In the genomic region with DNA sequence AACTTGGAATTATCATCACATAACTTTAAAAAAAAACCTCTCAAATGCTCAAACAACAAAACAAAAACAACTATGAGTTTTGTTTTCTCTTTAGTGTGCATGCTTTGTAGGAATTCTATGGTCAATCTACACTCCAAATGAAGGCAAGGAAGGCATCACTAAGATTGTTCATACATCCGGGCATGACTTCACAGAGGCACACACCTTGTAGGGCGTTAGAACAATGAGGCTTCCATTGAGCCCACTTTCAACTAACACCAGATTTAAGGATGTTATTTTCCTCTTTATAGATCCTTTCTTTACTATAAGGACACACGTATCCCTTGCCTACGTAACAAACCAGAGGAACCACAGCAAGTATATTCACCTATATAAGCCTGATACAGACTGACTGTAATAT, we compare ENCODE assay signal across 22 mouse cellular contexts. TPM values are rescaled to one million over a fixed set of nuclear protein-coding genes. Genes with fewer than 3 reads are reported as not detected.
A peak's percentile ranks its signal among the peaks of the same experiment; 100 is the strongest.
DNase-seq lines count a peak whose midpoint lies in the region; ATAC-seq lines count a peak whose summit lies in the region.
"Had no signal": no experiment of that assay in that cellular context is flagged by ENCODE, and none has a peak within 500 bp of the region (broad histone marks: within the 10 kb centered on the region; RNA-seq: fewer than 3 reads in every experiment).

No protein-coding gene starts in this region.

- H3K9ac ChIP-seq in forebrain, embryonic 11.5 days (ENCODE audit: low read length): no peak overlapping the region
- H3K9ac ChIP-seq in hindbrain, embryonic 13.5 days: no peak overlapping the region
- H3K9ac ChIP-seq in hindbrain, embryonic 11.5 days (ENCODE audit: low read depth, low read length): no peak overlapping the region
- H3K9ac ChIP-seq in liver, embryonic 16.5 days (ENCODE audit: low read depth, low read length): no peak overlapping the region
- H3K9ac ChIP-seq: embryonic facial prominence, embryonic 15.5 days; limb, embryonic 15.5 days had no signal

- no peak overlapping the region for H3K4me2 ChIP-seq in forebrain, embryonic 11.5 days (ENCODE audit: low read depth, low read length, severe bottlenecking)
- 0 out of 2 replicates have a peak overlapping the region, but pooled peaks have one; percentile 84 for H3K4me2 ChIP-seq in hindbrain, embryonic 13.5 days
- no peak overlapping the region for H3K4me2 ChIP-seq in hindbrain, embryonic 11.5 days (replicated peaks; ENCODE audit: low read depth, low read length)
- peak overlapping the region; percentile 88 for H3K4me2 ChIP-seq in liver, embryonic 16.5 days (ENCODE audit: low read depth, low read length)
- H3K4me2 ChIP-seq: embryonic facial prominence, embryonic 15.5 days; limb, embryonic 15.5 days; midbrain, embryonic 11.5 days had no signal

- H3K4me3 ChIP-seq in forebrain, embryonic 11.5 days (ENCODE audit: low read depth, low read length): no peak overlapping the region
- no peak overlapping the region for H3K4me3 ChIP-seq in forebrain, embryonic 10.5 days
- H3K4me3 ChIP-seq in hindbrain, embryonic 13.5 days: no peak overlapping the region
- H3K4me3 ChIP-seq in hindbrain, embryonic 11.5 days (ENCODE audit: low read depth, low read length): no peak overlapping the region
- no peak overlapping the region for H3K4me3 ChIP-seq in liver, embryonic 16.5 days (ENCODE audit: low read depth, low read length)
- H3K4me3 ChIP-seq: embryonic facial prominence, embryonic 15.5 days; limb, embryonic 15.5 days had no signal

- 89% methylated on average over 4 of the region's 4 CpGs for WGBS in forebrain, embryonic 11.5 days
- WGBS in forebrain, embryonic 10.5 days: 91% methylated on average over 4 of the region's 4 CpGs
- 91% methylated on average over 4 of the region's 4 CpGs for WGBS in hindbrain, embryonic 13.5 days
- whole genome bisulfite sequencing in hindbrain, embryonic 11.5 days: 92% methylated on average over 4 of the region's 4 CpGs
- 75% methylated on average over 4 of the region's 4 CpGs for WGBS in liver, embryonic 16.5 days (ENCODE audit: insufficient replicate concordance)

- H3K36me3 ChIP-seq in forebrain, embryonic 11.5 days (ENCODE audit: control insufficient read depth, insufficient read depth, low read length): no peaks in the 10 kb centered on the region
- no peaks in the 10 kb centered on the region for H3K36me3 ChIP-seq in forebrain, embryonic 10.5 days (replicated peaks)
- H3K36me3 ChIP-seq in hindbrain, embryonic 13.5 days: no peaks in the 10 kb centered on the region
- no peaks in the 10 kb centered on the region for H3K36me3 ChIP-seq in hindbrain, embryonic 11.5 days (ENCODE audit: control insufficient read depth, insufficient read depth, low read length)
- no peaks in the 10 kb centered on the region for H3K36me3 ChIP-seq in liver, embryonic 16.5 days (ENCODE audit: control insufficient read depth, insufficient read depth)
- H3K36me3 ChIP-seq: embryonic facial prominence, embryonic 15.5 days; limb, embryonic 15.5 days had no signal

- DNase-seq in forebrain, embryonic 11.5 days (ENCODE audit: low spot score): peak; percentile 24
- DNase-seq in forebrain, embryonic 10.5 days (ENCODE audit: extremely low spot score, low spot score): no peak
- DNase-seq in hindbrain, embryonic 11.5 days (ENCODE audit: low spot score): no peak
- DNase-seq in embryo, embryonic 10 days (ENCODE audit: low spot score): no peak
- DNase-seq in retina, embryonic 14.5 days (ENCODE audit: low spot score): no peak
- DNase-seq: adrenal gland, postnatal 36 days; cerebellum, adult 11-12 months; cerebellum, postnatal 25 days; gastrocnemius, postnatal 10 days; heart, adult 18-20 months; kidney, adult 2 months; kidney, postnatal 25 days; right cerebral cortex, adult 18-20 months; thymus, postnatal 25 days had no signal

- H3K9me3 ChIP-seq in forebrain, embryonic 11.5 days (ENCODE audit: control insufficient read depth, low read length): no peaks in the 10 kb centered on the region
- H3K9me3 ChIP-seq in forebrain, embryonic 10.5 days: no peaks in the 10 kb centered on the region
- no peaks in the 10 kb centered on the region for H3K9me3 ChIP-seq in hindbrain, embryonic 13.5 days
- no peaks in the 10 kb centered on the region for H3K9me3 ChIP-seq in hindbrain, embryonic 11.5 days (ENCODE audit: control insufficient read depth, low read length)
- no peaks in the 10 kb centered on the region for H3K9me3 ChIP-seq in liver, embryonic 16.5 days (replicated peaks; ENCODE audit: control insufficient read depth, low read length)
- H3K9me3 ChIP-seq: embryonic facial prominence, embryonic 15.5 days; limb, embryonic 15.5 days had no signal

- no peak overlapping the region for H3K27ac ChIP-seq in forebrain, embryonic 11.5 days (ENCODE audit: low read depth, low read length)
- no peak overlapping the region for H3K27ac ChIP-seq in forebrain, embryonic 10.5 days
- H3K27ac ChIP-seq in hindbrain, embryonic 13.5 days: no peak overlapping the region
- H3K27ac ChIP-seq in hindbrain, embryonic 11.5 days (ENCODE audit: low read depth, low read length): no peak overlapping the region
- H3K27ac ChIP-seq in liver, embryonic 16.5 days (ENCODE audit: low read length): no peak overlapping the region
- H3K27ac ChIP-seq: embryonic facial prominence, embryonic 15.5 days; limb, embryonic 15.5 days; macrophage; stomach, postnatal 0 days had no signal

- no peak for ATAC-seq in forebrain, embryonic 11.5 days (replicated peaks; ENCODE audit: low FRiP score)
- no peak for ATAC-seq in hindbrain, embryonic 13.5 days (ENCODE audit: low FRiP score)
- no peak for ATAC-seq in hindbrain, embryonic 11.5 days (ENCODE audit: low FRiP score)
- ATAC-seq in CD4-positive, CD25-positive, alpha-beta regulatory T cell, adult 4 months: peak; percentile 15
- ATAC-seq in liver, embryonic 16.5 days (ENCODE audit: low read depth): no peak

- no peaks in the 10 kb centered on the region; the same call in 1 of the 2 replicates for H3K4me1 ChIP-seq in forebrain, embryonic 11.5 days (replicated peaks; ENCODE audit: control insufficient read depth, insufficient read depth, low read length)
- H3K4me1 ChIP-seq in forebrain, embryonic 10.5 days: peaks cover 34% of the 10 kb centered on the region
- H3K4me1 ChIP-seq in hindbrain, embryonic 13.5 days (replicated peaks): peaks cover 27% of the 10 kb centered on the region
- H3K4me1 ChIP-seq in hindbrain, embryonic 11.5 days (replicated peaks; ENCODE audit: control insufficient read depth, insufficient read depth, low read length): peaks cover 5% of the 10 kb centered on the region; the same call in 1 of the 2 replicates
- H3K4me1 ChIP-seq in liver, embryonic 16.5 days (ENCODE audit: control insufficient read depth, low read depth, low read length): peaks cover 41% of the 10 kb centered on the region

- no peaks in the 10 kb centered on the region for H3K27me3 ChIP-seq in forebrain, embryonic 11.5 days (ENCODE audit: control insufficient read depth, insufficient read depth, low read length)
- peaks cover 29% of the 10 kb centered on the region for H3K27me3 ChIP-seq in forebrain, embryonic 10.5 days (ENCODE audit: poor library complexity, severe bottlenecking)
- H3K27me3 ChIP-seq in hindbrain, embryonic 13.5 days: peaks cover 2% of the 10 kb centered on the region
- no peaks in the 10 kb centered on the region; the same call in 1 of the 2 replicates for H3K27me3 ChIP-seq in hindbrain, embryonic 11.5 days (ENCODE audit: control insufficient read depth, insufficient read depth, low read length)
- H3K27me3 ChIP-seq in liver, embryonic 16.5 days (ENCODE audit: control insufficient read depth, insufficient read depth, low read depth, low read length): no peaks in the 10 kb centered on the region
- H3K27me3 ChIP-seq: limb, embryonic 15.5 days had no signal

RNA-seq across cellular contexts. Expression of a gene that starts 3.0 kb away (rescaled TPM):
- polyA plus RNA-seq in forebrain, embryonic 11.5 days (2014; fragmentation: Nextera tagmentation; extraction: Ambion mirVana): 18.7 and 19.1 TPM in 2 replicates
- polyA plus RNA-seq in forebrain, embryonic 10.5 days (2016; fragmentation: Nextera tagmentation; extraction: Ambion mirVana): 14.9 and 16.2 TPM in 2 replicates
- 14.1 and 15.7 TPM in 2 replicates for polyA plus RNA-seq in hindbrain, embryonic 13.5 days (2015; fragmentation: Nextera tagmentation; extraction: Ambion mirVana)
- 13.4 and 14.8 TPM in 2 replicates for polyA plus RNA-seq in hindbrain, embryonic 11.5 days (2014; fragmentation: Nextera tagmentation; extraction: Ambion mirVana)
- 10 to 100 TPM; 39.3 to 53.2 TPM for polyA plus RNA-seq in CD4-positive, CD25-positive, alpha-beta regulatory T cell, adult 4 months (2017; shearing (Covaris generic))
- 21.8 and 22.6 TPM in 2 replicates for polyA plus RNA-seq in liver, embryonic 16.5 days (2015; fragmentation: Nextera tagmentation; extraction: Ambion mirVana)

RNA-seq across cellular contexts. Expression of a gene that starts 11.6 kb away (rescaled TPM):
- 1.3 and 1.5 TPM in 2 replicates for polyA plus RNA-seq in forebrain, embryonic 11.5 days (2014; fragmentation: Nextera tagmentation; extraction: Ambion mirVana)
- polyA plus RNA-seq in forebrain, embryonic 10.5 days (2016; fragmentation: Nextera tagmentation; extraction: Ambion mirVana): 1.7 TPM in 2 replicates
- 2.1 and 2.3 TPM in 2 replicates for polyA plus RNA-seq in hindbrain, embryonic 13.5 days (2015; fragmentation: Nextera tagmentation; extraction: Ambion mirVana)
- 1.4 and 1.8 TPM in 2 replicates for polyA plus RNA-seq in hindbrain, embryonic 11.5 days (2014; fragmentation: Nextera tagmentation; extraction: Ambion mirVana)
- polyA plus RNA-seq in CD4-positive, CD25-positive, alpha-beta regulatory T cell, adult 4 months (2017; shearing (Covaris generic)): 10 to 100 TPM; 37.9 to 52.4 TPM
- 8.1 and 8.3 TPM in 2 replicates for polyA plus RNA-seq in liver, embryonic 16.5 days (2015; fragmentation: Nextera tagmentation; extraction: Ambion mirVana)

Comparison
In these comparisons a context has a peak if more than half of its experiments do, and no peak if none do; other contexts are left out.
1. H3K4me2 ChIP-seq: peak in hindbrain, embryonic 13.5 days (single experiment) and liver, embryonic 16.5 days (single experiment); none in forebrain, embryonic 11.5 days (single experiment) and hindbrain, embryonic 11.5 days (single experiment).